Mouse (Mus musculus) lung, postnatal 0 days (tissue): ENCODE measurements around the gene Slfnl1.

ENCODE experiments used
- CTCF ChIP-seq: IDR thresholded peaks from 2 replicates; pipeline ENCODE4 v1.5.1; 2016; ENCODE audit warnings: antibody characterized with exemption, mild to moderate bottlenecking
- EP300 ChIP-seq: IDR thresholded peaks from 2 replicates; pipeline ENCODE4 v1.6.1; 2016; ENCODE audit warnings: antibody characterized with exemption, mild to moderate bottlenecking, control low read depth

- TF ChIP-seq EP300 (no peak), CTCF (no peak)
These were observed 49.7 kb downstream of the Slfnl1 start for GRCm38 (mm10) chr4:120581711-120582110.
